Mouse (Mus musculus) MEL (cell line): ENCODE measurements around the gene Prkce. TPM values are rescaled to one million over a fixed set of nuclear protein-coding genes. Genes with fewer than 3 reads are reported as not detected.

Experiments used
- DNase-seq: peaks from one replicate; pipeline ENCODE4 v3.0.0; 2011; ENCODE audit warnings: low read depth, low spot score
- H3K27ac ChIP-seq: 2 replicates; pipeline ENCODE4 v1.5.1; 2012; ENCODE audit warnings: low read depth, mild to moderate bottlenecking, control low read depth, low read length, moderate library complexity; ENCODE audit not compliant: control insufficient read depth
- H3K27me3 ChIP-seq, 2 experiments: fragments of 150-350 bp in 1 of 2; sonication (generic) in 1 of 2; 2 replicates each; pipeline ENCODE4 v1.6.1; 2012; ENCODE audit warnings: low read length in 2 of 2, mild to moderate bottlenecking in 2 of 2, improper control_type of control experiment in 1 of 2, moderate library complexity in 1 of 2; ENCODE audit not compliant: insufficient read depth in 2 of 2, control insufficient read depth in 1 of 2
- H3K36me3 ChIP-seq, 2 experiments: 2 replicates each; pipeline ENCODE4 v1.6.1; 2012 to 2014; ENCODE audit warnings: low read length in 2 of 2, improper control_type of control experiment in 1 of 2, inconsistent platforms in 1 of 2, mild to moderate bottlenecking in 1 of 2; ENCODE audit not compliant: insufficient read depth in 2 of 2, control insufficient read depth in 1 of 2
- H3K4me1 ChIP-seq, 2 experiments: fragments of 150-350 bp in 1 of 2; sonication (generic) in 1 of 2; 2 replicates each; pipeline ENCODE4 v1.6.1; 2012; ENCODE audit warnings: low read length in 2 of 2, improper control_type of control experiment in 1 of 2, mild to moderate bottlenecking in 1 of 2; ENCODE audit not compliant: insufficient read depth in 2 of 2, control insufficient read depth in 1 of 2
- H3K4me3 ChIP-seq, 2 experiments: fragments of 150-350 bp in 1 of 2; sonication (generic) in 1 of 2; 2 replicates each; pipeline ENCODE4 v1.5.1; 2012; ENCODE audit warnings: low read depth in 2 of 2, low read length in 2 of 2, mild to moderate bottlenecking in 2 of 2, moderate library complexity in 2 of 2, control low read depth in 1 of 2, improper control_type of control experiment in 1 of 2; ENCODE audit not compliant: control insufficient read depth in 1 of 2, insufficient read depth in 1 of 2
- H3K79me2 ChIP-seq: 2 replicates; pipeline ENCODE4 v1.6.1; 2012; ENCODE audit warnings: mild to moderate bottlenecking, low read length, moderate library complexity; ENCODE audit not compliant: control insufficient read depth, poor library complexity, insufficient read depth
- H3K9ac ChIP-seq: 2 replicates; pipeline ENCODE4 v1.6.1; 2012; ENCODE audit warnings: low read depth, mild to moderate bottlenecking, control low read depth, low read length, moderate library complexity; ENCODE audit not compliant: control insufficient read depth, poor library complexity, severe bottlenecking
- H3K9me3 ChIP-seq: fragments of 150-350 bp; sonication (generic); replicated peaks from 2 replicates; pipeline ENCODE4 v1.6.1; 2012; ENCODE audit warnings: mild to moderate bottlenecking, low read length, improper control_type of control experiment, moderate library complexity; ENCODE audit not compliant: insufficient read depth
- BHLHE40 ChIP-seq: IDR thresholded peaks from 2 replicates; pipeline ENCODE4 v1.6.1; 2012; ENCODE audit warnings: low read depth, mild to moderate bottlenecking, inconsistent platforms, low read length, improper control_type of control experiment, borderline replicate concordance
- CHD1 ChIP-seq: IDR thresholded peaks from 2 replicates; pipeline ENCODE4 v1.6.1; 2012; ENCODE audit warnings: low read depth, mild to moderate bottlenecking, inconsistent platforms, low read length, improper control_type of control experiment
- CHD2 ChIP-seq: IDR thresholded peaks from 2 replicates; pipeline ENCODE4 v1.6.1; 2011; ENCODE audit warnings: low read length, improper control_type of control experiment
- E2F4 ChIP-seq: IDR thresholded peaks from 2 replicates; pipeline ENCODE4 v1.6.1; 2011; ENCODE audit warnings: low read depth, low read length, improper control_type of control experiment, borderline replicate concordance
- ELF1 ChIP-seq: IDR thresholded peaks from 2 replicates; pipeline ENCODE4 v1.6.1; 2014; ENCODE audit warnings: low read depth, mild to moderate bottlenecking, inconsistent platforms, low read length, improper control_type of control experiment, moderate library complexity
- HCFC1 ChIP-seq: IDR thresholded peaks from 2 replicates; pipeline ENCODE4 v1.6.1; 2012; ENCODE audit warnings: low read depth, mild to moderate bottlenecking, inconsistent platforms, low read length, improper control_type of control experiment, moderate library complexity
- JUND ChIP-seq: IDR thresholded peaks from 2 replicates; pipeline ENCODE4 v1.6.1; 2011; ENCODE audit warnings: low read depth, mild to moderate bottlenecking, improper control_type of control experiment, low read length
- MAFK ChIP-seq: IDR thresholded peaks from 2 replicates; pipeline ENCODE4 v1.6.1; 2011; ENCODE audit warnings: low read depth, mild to moderate bottlenecking, low read length, improper control_type of control experiment, borderline replicate concordance
- MAX ChIP-seq: IDR thresholded peaks from 2 replicates; pipeline ENCODE4 v1.6.1; 2011; ENCODE audit warnings: low read length, improper control_type of control experiment
- MEF2A ChIP-seq: IDR thresholded peaks from 2 replicates; pipeline ENCODE4 v1.6.1; 2014; ENCODE audit warnings: low read depth, mild to moderate bottlenecking, inconsistent platforms, low read length, improper control_type of control experiment; ENCODE audit not compliant: poor library complexity, insufficient replicate concordance, severe bottlenecking; ENCODE audit errors: extremely low read depth
- NRF1 ChIP-seq: IDR thresholded peaks from 2 replicates; pipeline ENCODE4 v1.6.1; 2014; ENCODE audit warnings: low read depth, mild to moderate bottlenecking, inconsistent platforms, low read length, improper control_type of control experiment, moderate library complexity; ENCODE audit not compliant: poor library complexity, insufficient read depth, severe bottlenecking
- POLR2A ChIP-seq, 2 experiments: IDR thresholded peaks; 2 replicates each; pipeline ENCODE4 v1.6.1; 2011 to 2012; ENCODE audit warnings: low read length in 2 of 2, mild to moderate bottlenecking in 2 of 2, control low read depth in 1 of 2, improper control_type of control experiment in 1 of 2, low read depth in 1 of 2, moderate library complexity in 1 of 2; ENCODE audit not compliant: control insufficient read depth in 1 of 2, insufficient read depth in 1 of 2, poor library complexity in 1 of 2
- POLR2AphosphoS2 ChIP-seq: IDR thresholded peaks from 2 replicates; pipeline ENCODE4 v1.6.1; 2011; ENCODE audit warnings: low read length, improper control_type of control experiment
- POLR2AphosphoS5 ChIP-seq: IDR thresholded peaks from 2 replicates; pipeline ENCODE4 v1.6.1; 2012; ENCODE audit warnings: low read depth, borderline replicate concordance, mild to moderate bottlenecking, inconsistent platforms, low read length, moderate library complexity, mixed read lengths
- RAD21 ChIP-seq: IDR thresholded peaks from 2 replicates; pipeline ENCODE4 v1.6.1; 2011; ENCODE audit warnings: mild to moderate bottlenecking, low read depth, low read length, improper control_type of control experiment
- SMC3 ChIP-seq: IDR thresholded peaks from 2 replicates; pipeline ENCODE4 v1.6.1; 2011; ENCODE audit warnings: low read depth, low read length, improper control_type of control experiment
- TCF12 ChIP-seq: IDR thresholded peaks from 2 replicates; pipeline ENCODE4 v1.6.1; 2014; ENCODE audit warnings: low read depth, mild to moderate bottlenecking, inconsistent platforms, low read length, improper control_type of control experiment, moderate library complexity
- UBTF ChIP-seq: IDR thresholded peaks from 2 replicates; pipeline ENCODE4 v1.6.1; 2012; ENCODE audit warnings: low read depth, mild to moderate bottlenecking, inconsistent platforms, low read length, improper control_type of control experiment, moderate library complexity, borderline replicate concordance; ENCODE audit not compliant: insufficient read depth
- USF1 ChIP-seq: IDR thresholded peaks from 2 replicates; pipeline ENCODE4 v1.6.1; 2014; ENCODE audit warnings: low read depth, mild to moderate bottlenecking, inconsistent platforms, low read length, improper control_type of control experiment, moderate library complexity
- ZNF384 ChIP-seq: IDR thresholded peaks from 2 replicates; pipeline ENCODE4 v1.6.1; 2012; ENCODE audit warnings: low read depth, mild to moderate bottlenecking, inconsistent platforms, low read length, improper control_type of control experiment
- polyA plus RNA-seq, 2 experiments: library from polyadenylated mRNA; stranded (reverse) in 1 of 2; unstranded in 1 of 2; fragments of >175 nt in 1 of 2; fragments of >200 nt in 1 of 2; gene quantifications; 2 replicates each; pipeline versions ENCODE4 v1.2.1 to v1.2.4; 2012; ENCODE audit warnings: low replicate concordance in 2 of 2, low read depth in 1 of 2; ENCODE audit not compliant: insufficient read length in 2 of 2, insufficient read depth in 1 of 2, missing spikeins in 1 of 2
- total RNA-seq: library from RNA; depleted of rRNA; stranded (reverse); fragments of 300-350 nt; gene quantifications from 2 replicates; pipeline ENCODE4 v1.2.3, GENCODE M21; 2012

Gene Prkce
- total and polyA plus RNA-seq, 3 experiments = 3.0 to 5.3 TPM; not detected in 1

DNA sequence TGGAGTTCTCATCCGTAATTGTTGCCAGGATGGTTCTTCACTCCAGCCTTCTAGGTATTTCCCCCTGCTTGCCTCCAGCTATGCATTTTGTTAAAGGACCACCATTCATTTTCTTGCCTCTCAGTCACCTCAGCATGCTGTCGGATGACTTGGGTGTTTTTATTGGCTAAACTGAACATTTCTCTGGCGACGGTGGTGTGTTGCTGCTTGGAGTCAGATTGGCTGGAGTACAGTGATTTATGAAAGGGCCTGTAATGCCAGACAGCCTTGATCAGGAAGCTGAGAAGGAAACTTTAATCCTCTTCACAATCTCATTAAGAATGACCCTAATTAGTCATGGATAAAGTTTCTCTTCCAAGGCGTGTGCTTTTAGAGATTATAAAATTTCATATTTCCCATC lies 342.3 kb downstream of the Prkce start:
- H3K9me3 ChIP-seq = no peaks in the 10 kb centered on the region
- DNase-seq = no peak
- H3K27ac ChIP-seq = no peak overlapping the region
- TF ChIP-seq E2F4 (no peak), HCFC1 (no peak), POLR2A (IDR thresholded peaks at IDR 0.05; ENCODE audit: control insufficient read depth in 1 of 2, insufficient read depth in 1 of 2, low read depth in 1 of 2, low read length in 2 of 2, poor library complexity in 1 of 2) (no peak), POLR2AphosphoS2 (no peak), RAD21 (no peak), TCF12 (no peak), CHD2 (no peak), JUND (no peak), CHD1 (no peak), ELF1 (no peak), POLR2AphosphoS5 (no peak), MAX (no peak)
- H3K4me1 ChIP-seq = no peaks in the 10 kb centered on the region
- H3K9ac ChIP-seq = no peak overlapping the region
- no peaks in the 10 kb centered on the region for H3K79me2 ChIP-seq
- no peaks in the 10 kb centered on the region for H3K27me3 ChIP-seq
- no peak overlapping the region for H3K4me3 ChIP-seq
- no peaks in the 10 kb centered on the region for H3K36me3 ChIP-seq

DNA sequence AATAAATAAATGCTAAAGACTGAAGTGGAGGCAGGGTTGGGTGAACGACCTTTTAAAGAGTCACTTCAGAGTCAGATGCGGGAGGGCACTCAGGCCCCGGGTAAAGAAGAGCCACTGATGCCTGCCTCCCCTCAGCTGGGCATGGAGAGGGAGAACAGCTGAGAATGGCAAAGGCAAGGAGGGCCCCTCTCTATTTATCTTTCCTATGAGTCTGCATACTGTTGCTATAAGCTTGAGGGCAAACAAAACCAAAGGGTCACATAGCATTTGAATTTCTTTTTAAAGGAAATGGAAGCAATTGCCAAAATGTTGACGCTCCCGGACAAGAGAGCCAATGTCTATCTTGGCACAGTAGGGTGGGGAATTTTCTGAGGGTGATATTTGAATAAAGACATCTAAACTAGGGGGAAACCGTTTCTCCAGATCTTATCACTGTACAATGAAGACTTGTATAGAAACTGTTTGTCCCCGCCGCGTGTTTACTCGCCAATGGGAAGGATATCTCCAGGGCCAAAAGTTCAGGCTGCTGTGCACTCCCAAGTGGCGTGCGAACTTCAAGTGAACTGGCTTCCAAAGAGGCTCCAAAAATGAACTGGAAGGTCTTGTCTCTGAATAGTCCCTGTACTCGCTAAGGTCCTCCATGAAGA lies 347.5 kb downstream of the Prkce start:
- Histone ChIP-seq H3K36me3 (no peaks in the 10 kb centered on the region), H3K79me2 (no peaks in the 10 kb centered on the region), H3K27me3 (no peaks in the 10 kb centered on the region), H3K9me3 (no peaks in the 10 kb centered on the region), H3K4me3 (no peak overlapping the region), H3K9ac (no peak overlapping the region), H3K4me1 (no peaks in the 10 kb centered on the region), H3K27ac (no peak overlapping the region)
- TF ChIP-seq RAD21 (no peak), BHLHE40 (no peak), UBTF (no peak), TCF12 (no peak), E2F4 (no peak), MEF2A (no peak), SMC3 (no peak), CHD1 (no peak), NRF1 (no peak), USF1 (no peak), MAFK (no peak), ZNF384 (no peak), POLR2AphosphoS5 (no peak)
- no peak for DNase-seq
